Mouse (Mus musculus) left cerebral cortex, postnatal 25 days (tissue): ENCODE data around the gene Sema5a. TPM values are rescaled to one million over a fixed set of nuclear protein-coding genes. Genes with fewer than 3 reads are reported as not detected.

Experiments used
- DNase-seq, 2 experiments: peaks; one replicate each; pipeline ENCODE4 v3.0.0; 2022; ENCODE audit warnings: low spot score in 2 of 2, mixed read lengths in 1 of 2
- intact Hi-C: fragments of 180-260 bp; cut with DNase I; formaldehyde crosslinking; loops from one replicate; pipeline ENCODE4 v1.15.1; 2025
- total RNA-seq, 2 experiments: library from RNA; stranded (reverse); gene quantifications; 2 replicates each; pipeline ENCODE4 v1.2.3; 2021

Sema5a gene
- total RNA-seq, 2 experiments from 2014 or later, result 22.7 to 28.7 TPM

DNA sequence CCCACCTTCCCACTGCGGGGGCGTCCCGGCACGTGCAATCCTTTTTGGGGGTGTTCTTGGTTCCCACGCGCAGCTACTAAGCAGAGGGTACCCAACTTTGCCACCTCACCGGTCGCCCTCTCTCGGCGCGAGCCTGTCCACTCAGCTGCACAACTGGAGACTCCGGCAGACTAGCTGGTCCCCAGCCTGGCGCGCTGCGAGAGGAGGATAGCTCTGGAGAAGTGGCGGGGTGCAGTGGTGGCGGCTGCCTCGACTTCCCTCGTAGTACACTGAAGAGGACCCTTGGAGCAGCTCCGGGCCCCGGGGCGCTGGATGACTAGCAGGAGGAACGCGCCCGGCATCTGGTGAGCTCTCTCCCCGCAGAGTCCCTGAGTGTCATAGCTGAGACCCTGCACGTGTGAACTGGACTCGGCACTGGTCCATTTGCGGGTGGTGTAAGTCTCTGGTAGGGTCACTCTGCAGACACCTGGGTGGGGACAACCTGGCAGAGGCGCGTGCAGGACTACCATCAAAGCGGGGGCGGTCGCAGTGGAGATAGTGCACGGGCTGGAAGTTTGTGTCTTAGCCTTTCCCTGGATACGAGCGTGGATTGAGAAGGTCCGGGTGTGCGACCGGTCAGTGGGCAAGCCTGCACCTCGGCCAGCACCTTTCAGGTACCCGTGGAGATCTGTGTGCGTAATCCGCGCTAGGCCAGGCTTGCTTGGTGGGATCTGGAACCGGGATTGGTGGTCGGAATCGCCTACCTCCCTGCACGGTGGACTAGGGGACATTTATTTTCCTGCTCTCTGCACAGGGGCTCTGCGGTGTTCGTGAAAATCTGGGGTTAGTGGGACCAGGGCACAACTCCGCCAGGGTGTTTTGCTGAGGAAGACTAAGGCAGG is 586 bp downstream of the Sema5a start:
- DNase-seq, result peak in 1 of 2 experiments; percentile 28
- intact Hi-C loops, result loop anchor here (5.0 to 10.0 kb wide), 5 partner anchors 243 to 633 kb away; no protein-coding TSS in a partner anchor

GRCm38 (mm10) chr15:32245837-32246670 is 1.4 kb downstream of the Sema5a start:
- intact Hi-C loops, result loop anchor here (2.0 to 10.0 kb wide), 5 partner anchors 193 to 571 kb away; no protein-coding TSS in a partner anchor
- peak; percentile 88 to 90 for DNase-seq

GRCm38 (mm10) chr15:32247281-32247680 is 2.7 kb downstream of the Sema5a start:
- DNase-seq, result no peak
- intact Hi-C loops, result loop anchor here (2.0 to 10.0 kb wide), 5 partner anchors 192 to 572 kb away; no protein-coding TSS in a partner anchor

- intact Hi-C loops, result no loop called here
- no peak for DNase-seq
Measured at GRCm38 (mm10) chr15:32254806-32255205, 10.2 kb downstream of the Sema5a start.

DNA sequence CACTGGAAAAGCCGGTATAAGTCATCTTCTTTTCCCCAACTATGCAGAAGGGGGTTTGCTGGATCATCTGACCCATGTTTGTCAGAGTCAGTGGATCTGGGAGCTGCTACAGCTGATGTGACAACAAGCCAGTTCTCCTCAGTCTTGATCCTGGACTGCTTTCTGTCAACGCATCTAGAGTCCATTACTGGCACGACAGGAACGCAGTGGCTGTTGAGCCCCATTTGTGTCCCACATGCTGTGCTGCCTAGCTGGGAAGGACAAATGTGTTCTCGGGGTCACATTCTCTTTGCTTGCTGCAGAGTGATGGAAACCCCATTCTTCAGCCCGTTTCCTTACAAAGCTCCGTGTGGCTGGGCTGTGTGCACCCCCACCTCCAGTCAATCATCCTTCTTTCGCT is 12.7 kb downstream of the Sema5a start:
- DNase-seq, result no peak
- intact Hi-C loops, result no loop called here

DNA sequence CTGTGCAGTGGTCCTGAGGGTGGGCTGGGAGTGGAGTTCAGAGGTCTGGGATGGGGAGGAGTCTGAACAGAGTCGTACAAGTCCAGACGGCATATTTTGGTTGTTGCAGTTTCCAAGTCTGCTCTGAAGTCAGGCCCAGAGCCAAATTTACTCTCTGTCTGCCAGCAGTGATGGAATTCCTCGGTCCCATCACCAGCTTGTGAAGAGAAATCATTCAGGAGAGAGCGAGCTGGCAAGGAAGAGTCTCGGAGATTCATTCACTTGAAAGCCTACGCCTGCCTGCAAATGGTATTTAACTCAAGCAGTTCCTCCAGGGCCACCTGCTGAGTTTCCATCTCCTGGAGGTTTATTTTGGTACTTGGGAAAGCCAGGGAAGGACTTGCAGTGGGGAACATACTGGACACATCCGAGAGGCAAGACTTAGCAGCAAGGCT is 13.3 kb downstream of the Sema5a start:
- intact Hi-C loops, result no loop called here
- peak; percentile 61 to 90 for DNase-seq

DNA sequence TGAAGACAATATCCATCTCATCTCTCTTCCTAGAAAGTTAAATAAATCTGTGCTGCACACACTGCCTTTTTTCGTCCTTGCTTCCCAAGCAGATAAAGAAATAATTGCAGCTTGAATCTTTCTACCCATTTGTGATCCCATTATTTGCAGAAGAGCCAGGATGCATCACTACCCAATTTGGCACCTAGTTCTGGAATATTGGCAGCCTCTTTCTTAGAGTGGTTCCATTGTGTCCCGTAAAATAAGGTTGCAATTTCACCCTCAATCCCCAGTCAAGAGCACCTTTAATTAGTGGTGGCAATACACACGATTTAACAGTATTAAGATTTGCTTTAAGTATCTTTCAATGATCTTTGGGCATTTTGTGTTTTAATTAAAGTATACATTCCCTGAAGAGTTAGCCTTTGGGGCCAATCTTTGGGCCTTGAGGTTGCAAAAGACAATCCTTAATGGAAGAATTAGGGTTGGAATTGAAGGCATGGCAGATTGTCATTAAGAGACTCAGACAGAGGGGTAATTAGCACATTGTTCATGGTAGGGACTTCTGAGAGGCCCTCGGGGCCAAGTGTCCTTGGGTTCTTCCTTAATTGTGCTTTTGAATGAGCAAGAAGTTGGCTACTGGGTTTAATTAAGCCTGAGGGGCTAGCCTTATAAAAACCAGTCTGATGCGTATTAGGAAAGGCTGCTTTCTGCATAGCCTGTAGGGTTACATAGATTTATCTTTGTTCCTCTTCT is 14.9 kb downstream of the Sema5a start:
- intact Hi-C loops, result no loop called here
- no peak for DNase-seq

GRCm38 (mm10) chr15:32260942-32261341 is 16.3 kb downstream of the Sema5a start:
- intact Hi-C loops, result no loop called here
- no peak for DNase-seq

DNA sequence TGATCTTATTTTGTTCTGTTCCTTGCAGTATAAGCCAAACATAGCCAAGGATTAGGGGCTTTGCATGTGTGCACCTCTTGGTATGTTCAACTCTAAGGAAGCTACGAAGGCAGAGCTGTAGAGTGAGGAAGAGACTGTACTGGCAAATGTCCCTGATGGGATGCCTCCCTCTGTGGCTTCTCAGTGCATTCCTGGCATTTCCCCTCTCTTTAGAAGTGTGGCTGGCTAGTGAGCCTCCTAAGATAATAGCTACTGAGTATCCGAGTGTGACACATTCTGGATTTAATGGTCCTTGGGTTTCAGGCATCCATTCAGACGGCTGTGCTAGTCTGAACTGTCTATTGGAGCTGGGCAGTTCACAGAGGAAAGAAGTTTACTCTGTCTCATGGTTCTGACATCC is 19.0 kb downstream of the Sema5a start:
- intact Hi-C loops, result no loop called here
- DNase-seq, result no peak

DNA sequence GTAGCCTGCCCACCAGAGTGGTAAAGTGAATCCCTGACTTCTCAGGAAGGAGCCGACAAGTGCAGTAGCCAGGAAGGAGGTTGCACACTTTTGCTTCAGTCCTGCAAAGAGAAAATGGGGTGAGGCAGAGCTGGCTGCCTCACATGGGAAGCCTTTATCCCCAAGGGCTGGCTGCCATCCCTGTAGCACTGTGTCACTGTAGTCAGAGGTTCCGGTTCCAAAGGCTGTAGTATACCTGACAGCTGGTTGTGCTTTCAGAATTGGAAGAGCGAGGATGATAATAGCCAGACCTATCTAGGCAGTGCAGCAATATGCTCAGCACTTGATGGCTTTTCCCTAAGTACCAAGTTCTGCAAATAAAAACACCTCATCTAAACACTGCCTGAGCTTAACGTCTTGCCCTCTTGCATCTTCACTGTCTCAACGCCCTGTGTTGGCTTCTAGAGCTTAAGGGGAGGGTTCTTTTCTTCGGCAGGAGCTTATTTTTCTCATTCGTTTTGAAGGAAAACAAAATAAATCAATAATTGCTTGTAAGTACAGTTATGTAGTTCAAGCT is 20.3 kb downstream of the Sema5a start:
- DNase-seq, result no peak
- intact Hi-C loops, result no loop called here

DNA sequence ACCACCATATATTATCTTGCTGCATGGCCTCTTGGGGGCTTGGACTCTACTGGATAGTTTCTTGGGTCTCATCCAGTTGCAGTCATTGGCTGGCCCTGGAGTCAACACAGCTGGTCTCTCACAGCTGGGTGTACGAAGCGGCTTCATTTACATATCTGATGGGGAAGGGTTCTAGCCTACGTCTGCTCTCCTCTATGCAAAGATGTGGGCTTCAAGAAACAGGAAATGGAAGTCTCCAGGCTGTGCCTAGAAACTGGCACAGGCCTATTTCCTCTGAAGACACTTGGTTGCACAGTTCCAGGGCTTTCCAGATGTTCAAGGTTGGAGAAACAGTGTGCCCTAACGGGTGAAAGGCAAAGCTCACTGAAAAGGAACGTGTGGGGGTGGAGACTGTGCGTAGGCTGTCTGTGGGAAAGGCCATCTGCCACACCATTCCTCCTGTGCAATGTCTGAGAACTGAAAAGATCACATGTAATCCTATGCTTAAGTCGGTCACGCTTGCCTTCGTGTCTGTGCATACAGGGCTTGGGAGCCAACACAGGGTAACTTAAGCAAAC is 20.8 kb downstream of the Sema5a start:
- DNase-seq, result peak in 1 of 2 experiments; percentile 50
- intact Hi-C loops, result no loop called here

- DNase-seq, result peak in 1 of 2 experiments; percentile 7
- intact Hi-C loops, result no loop called here
Measured at GRCm38 (mm10) chr15:32266122-32266820, 21.7 kb downstream of the Sema5a start.

DNA sequence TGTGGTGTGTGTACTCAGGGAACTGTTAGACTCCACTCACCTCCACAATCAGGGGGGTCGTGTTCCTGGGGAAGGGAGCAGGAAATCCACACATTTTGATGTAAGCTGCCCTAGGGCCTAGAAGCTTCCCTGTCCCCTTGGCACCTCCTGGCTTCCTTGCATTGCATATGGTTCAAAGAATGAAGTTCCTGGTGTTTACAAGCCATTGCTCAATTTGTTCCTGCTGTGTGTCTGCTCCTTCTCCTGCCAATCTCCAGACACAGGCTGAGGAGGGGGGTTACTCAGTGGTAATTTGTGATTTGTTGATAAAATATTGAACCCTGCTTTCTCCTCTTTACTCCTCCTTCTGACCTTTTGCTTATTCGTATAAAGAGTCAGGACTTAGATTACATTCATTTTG is 25.5 kb downstream of the Sema5a start:
- intact Hi-C loops, result no loop called here
- DNase-seq, result no peak

DNA sequence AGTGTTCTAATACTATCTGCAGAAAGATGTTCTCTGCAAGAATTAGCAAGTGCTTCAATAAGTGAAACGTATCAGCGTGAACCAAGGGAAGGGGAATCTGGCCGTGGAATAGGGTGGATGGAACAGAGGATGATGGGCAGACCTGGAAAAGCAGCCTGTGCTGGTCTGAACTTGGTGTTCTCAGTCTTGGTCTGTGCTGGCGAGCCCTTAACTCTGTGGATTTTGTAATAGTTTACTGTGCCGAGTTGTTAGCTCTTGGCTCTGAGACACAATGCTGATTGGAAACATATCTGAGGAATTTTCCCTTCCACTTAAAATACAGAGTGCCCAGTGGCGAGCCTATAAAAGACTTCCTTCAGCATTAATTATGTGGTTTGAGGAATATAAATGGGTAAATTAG is 29.3 kb downstream of the Sema5a start:
- no peak for DNase-seq
- intact Hi-C loops, result no loop called here

DNA sequence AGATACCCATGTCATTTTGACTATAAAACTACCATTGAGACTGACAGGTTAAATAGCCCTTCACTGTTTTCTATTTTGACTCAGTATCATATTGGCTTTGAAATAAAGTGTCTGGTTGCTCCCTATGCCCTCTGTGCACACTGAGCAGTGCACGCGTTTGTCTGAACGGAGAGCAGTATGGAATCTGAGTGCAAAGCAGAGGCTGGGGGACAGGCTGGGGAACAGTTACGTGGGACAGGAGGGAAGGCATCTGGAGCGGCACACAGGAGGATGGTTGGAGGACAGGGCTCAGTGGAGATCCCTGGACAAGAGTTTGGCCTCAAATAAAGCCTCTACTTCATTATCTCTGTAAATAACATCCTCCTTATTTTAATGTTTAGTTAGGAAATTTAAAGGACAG is 30.4 kb downstream of the Sema5a start:
- intact Hi-C loops, result no loop called here
- DNase-seq, result no peak

- intact Hi-C loops, result no loop called here
- DNase-seq, result peak in 1 of 2 experiments; percentile 12
Measured at GRCm38 (mm10) chr15:32278600-32278999, 34.0 kb downstream of the Sema5a start.

DNA sequence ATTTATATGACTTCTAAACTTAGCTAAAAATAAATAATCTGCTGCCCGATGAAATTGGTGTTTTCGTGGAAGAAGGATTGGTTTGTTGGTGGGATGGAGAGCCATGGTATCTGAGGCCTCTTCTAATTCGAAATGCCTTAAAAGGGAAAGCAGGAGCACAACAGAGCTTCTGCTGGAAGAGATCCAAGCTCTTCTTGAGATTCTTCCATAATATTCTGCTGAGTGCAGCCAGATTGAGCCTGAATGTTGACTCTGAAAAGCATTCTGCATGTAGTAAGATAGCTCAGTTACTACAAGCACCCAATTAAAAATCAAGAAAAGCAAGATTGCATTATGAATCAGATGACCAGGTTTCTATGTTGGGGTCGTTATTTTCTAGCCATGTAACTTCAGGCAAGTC is 36.8 kb downstream of the Sema5a start:
- intact Hi-C loops, result no loop called here
- peak in 1 of 2 experiments; percentile 24 for DNase-seq

GRCm38 (mm10) chr15:32284688-32285087 is 40.1 kb downstream of the Sema5a start:
- intact Hi-C loops, result no loop called here
- no peak for DNase-seq
